Mouse (Mus musculus) C2C12 (cell line): ENCODE results near the gene Mpp3. TPM values are rescaled to one million over a fixed set of nuclear protein-coding genes. Genes with fewer than 3 reads are reported as not detected.
A peak's percentile ranks its signal among the peaks of the same experiment; 100 is the strongest.

Experiments
- H3K27me3 ChIP-seq: one replicate; pipeline ENCODE4 v1.6.1; 2011; ENCODE audit not compliant: control insufficient read depth, insufficient read depth, insufficient read length
- H3K36me3 ChIP-seq: one replicate; pipeline ENCODE4 v1.6.1; 2011; ENCODE audit not compliant: control insufficient read depth, insufficient read depth
- H3K4me3 ChIP-seq: one replicate; pipeline ENCODE4 v1.5.1; 2011; ENCODE audit warnings: mild to moderate bottlenecking, control low read depth; ENCODE audit not compliant: poor library complexity, insufficient read depth, severe bottlenecking
- H3K79me2 ChIP-seq: one replicate; pipeline ENCODE4 v1.6.1; 2011; ENCODE audit not compliant: control insufficient read depth, insufficient read depth
- H3K79me3 ChIP-seq: one replicate; pipeline ENCODE4 v1.6.1; 2011; ENCODE audit warnings: low read depth, control low read depth
- H3ac ChIP-seq: one replicate; pipeline ENCODE3; 2011; ENCODE audit warnings: low read depth; ENCODE audit not compliant: control insufficient read depth, insufficient read length
- CEBPB ChIP-seq: IDR thresholded peaks from one replicate; pipeline ENCODE4 v1.6.1; 2011; ENCODE audit warnings: low read depth, mild to moderate bottlenecking, control low read depth, moderate library complexity
- CTCF ChIP-seq: IDR thresholded peaks from one replicate; pipeline ENCODE4 v1.5.1; 2011; ENCODE audit not compliant: control insufficient read depth, insufficient read depth, insufficient read length
- FOSL1 ChIP-seq: IDR thresholded peaks from one replicate; pipeline ENCODE4 v1.8.0; 2011; ENCODE audit warnings: mild to moderate bottlenecking, low read length; ENCODE audit not compliant: poor library complexity, insufficient read depth, severe bottlenecking
- MAX ChIP-seq: IDR thresholded peaks from one replicate; pipeline ENCODE4 v1.6.1; 2011; ENCODE audit warnings: mild to moderate bottlenecking, control low read depth
- MYOD1 ChIP-seq: IDR thresholded peaks from one replicate; pipeline ENCODE4 v1.6.1; 2011; ENCODE audit warnings: low read depth; ENCODE audit not compliant: control insufficient read depth, insufficient read length
- MYOG ChIP-seq: IDR thresholded peaks from one replicate; pipeline ENCODE4 v1.6.1; 2011; ENCODE audit not compliant: control insufficient read depth, insufficient read length; ENCODE audit errors: extremely low read depth
- USF1 ChIP-seq: IDR thresholded peaks from one replicate; pipeline ENCODE4 v1.6.1; 2011; ENCODE audit warnings: low read depth, mild to moderate bottlenecking, control low read depth, moderate library complexity
- polyA plus RNA-seq: library from polyadenylated mRNA; unstranded; fragments of >200 nt; fragmentation: generic; extraction: Trizol; gene quantifications from one replicate; pipeline ENCODE4 v1.2.1, GENCODE M21; 2012; ENCODE audit warnings: missing spikeins

Gene Mpp3
- polyA plus RNA-seq, 1 experiment: 0.14 TPM

DNA sequence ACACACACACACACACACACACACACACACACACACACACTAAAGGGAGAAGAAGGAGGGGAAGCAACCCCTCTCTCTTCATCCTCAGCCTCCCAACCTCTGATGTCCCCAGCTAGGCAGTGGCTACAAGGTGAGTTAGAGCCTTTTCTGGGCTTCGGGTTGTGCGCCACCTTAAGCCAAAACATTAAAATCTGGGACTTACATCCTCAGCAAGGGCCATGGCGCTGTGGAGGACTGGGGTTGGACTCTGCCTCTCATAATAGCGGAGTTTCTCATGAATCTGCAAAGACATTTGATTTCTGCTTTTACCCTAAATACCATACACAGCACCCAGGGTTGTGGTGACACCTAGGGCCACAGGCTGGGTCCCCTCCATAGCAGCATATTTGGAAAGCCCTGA lies 3.4 kb downstream of the Mpp3 start:
- no peaks in the 10 kb centered on the region for H3K36me3 ChIP-seq
- peaks cover 21% of the 10 kb centered on the region for H3K27me3 ChIP-seq
- H3K4me3 ChIP-seq: no peak overlapping the region
- H3K79me3 ChIP-seq: no peaks in the 10 kb centered on the region
- no peaks in the 10 kb centered on the region for H3K79me2 ChIP-seq
- no peak overlapping the region for H3ac ChIP-seq
- no peak for TF ChIP-seq MYOD1
- no peak for TF ChIP-seq CEBPB
- TF ChIP-seq MYOG: no peak
- no peak for TF ChIP-seq CTCF
- TF ChIP-seq FOSL1: no peak
- TF ChIP-seq USF1: no peak
- no peak for TF ChIP-seq MAX

DNA sequence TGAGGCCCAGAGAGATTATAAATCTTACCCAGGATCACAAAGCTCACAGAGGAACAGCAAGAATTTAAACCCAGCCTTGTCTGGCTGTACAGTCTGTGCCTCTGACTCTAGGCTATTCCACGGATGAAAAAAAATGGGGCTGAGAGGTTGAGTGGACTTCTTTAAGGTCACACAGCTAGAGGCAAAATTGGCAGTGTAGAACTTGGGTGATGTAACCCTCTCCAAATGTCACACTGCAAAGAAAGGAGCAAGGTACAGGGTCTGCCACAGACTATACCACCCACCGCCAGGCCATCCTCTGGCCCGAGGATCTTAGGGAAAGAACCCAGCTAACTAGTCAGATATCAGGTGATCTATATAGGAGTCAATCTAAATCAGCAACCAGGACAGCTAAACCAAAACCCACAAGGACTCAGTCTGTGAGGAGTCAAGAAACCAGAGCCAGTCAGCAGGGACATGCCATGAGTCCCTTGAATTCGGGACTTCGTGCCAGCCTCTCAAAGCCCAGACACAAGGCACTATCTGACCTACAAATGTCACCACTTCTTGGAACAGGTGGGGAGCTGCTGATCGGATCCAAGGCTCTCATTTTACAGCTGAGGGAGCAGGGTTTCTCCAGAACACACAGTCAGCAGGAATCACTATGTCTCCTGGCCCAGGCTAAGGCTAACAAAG lies 4.0 kb downstream of the Mpp3 start:
- H3K79me2 ChIP-seq: no peaks in the 10 kb centered on the region
- no peaks in the 10 kb centered on the region for H3K36me3 ChIP-seq
- no peak overlapping the region for H3K4me3 ChIP-seq
- H3K79me3 ChIP-seq: no peaks in the 10 kb centered on the region
- H3K27me3 ChIP-seq: peaks cover 22% of the 10 kb centered on the region
- TF ChIP-seq FOSL1 (no peak), MYOG (no peak), CEBPB (no peak), CTCF (no peak), USF1 (no peak), MYOD1 (no peak), MAX (no peak)
- no peak overlapping the region for H3ac ChIP-seq

DNA sequence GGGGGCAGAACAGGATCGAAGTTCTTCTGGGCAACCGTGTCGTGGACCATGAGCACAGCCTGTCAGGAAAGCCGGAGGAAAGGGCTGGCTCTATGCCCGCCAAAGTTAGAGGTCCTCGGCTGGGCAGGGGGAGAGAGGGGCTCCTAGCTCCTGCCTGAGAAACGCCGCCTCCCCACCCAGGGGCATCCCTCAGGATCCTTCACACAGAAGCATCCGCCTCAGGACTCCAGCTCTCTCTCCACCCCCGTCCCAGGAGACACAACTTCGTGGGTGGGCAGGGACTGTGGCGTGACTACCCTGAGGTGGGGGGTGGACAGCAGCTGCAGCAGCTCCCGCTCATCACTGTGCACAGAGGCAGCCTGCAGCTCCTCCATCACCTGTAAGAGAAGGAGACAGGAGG lies 4.9 kb downstream of the Mpp3 start:
- Histone ChIP-seq H3K79me3 (no peaks in the 10 kb centered on the region), H3ac (no peak overlapping the region), H3K79me2 (no peaks in the 10 kb centered on the region), H3K4me3 (no peak overlapping the region), H3K36me3 (no peaks in the 10 kb centered on the region), H3K27me3 (peaks cover 26% of the 10 kb centered on the region)
- TF ChIP-seq MAX: no peak
- peak; percentile 15 for TF ChIP-seq MYOD1

DNA sequence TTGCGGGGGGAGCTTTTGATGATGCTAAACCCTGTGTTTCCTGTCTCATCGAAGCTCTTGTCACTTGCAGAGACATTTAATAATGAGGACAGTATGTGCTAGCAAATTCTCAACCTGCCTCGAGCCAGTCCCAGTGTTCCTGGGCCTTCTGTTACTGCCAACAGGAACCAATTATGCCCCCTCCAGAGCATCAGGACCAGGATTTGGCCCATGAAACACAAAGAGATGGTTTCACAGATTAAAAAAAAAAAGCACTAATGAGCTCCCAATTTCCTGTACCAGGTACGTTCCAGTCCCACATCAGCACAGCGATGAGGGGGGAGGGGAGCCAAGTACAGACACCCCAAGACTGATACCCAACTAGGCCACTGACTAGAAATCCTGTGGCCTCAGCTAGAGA lies 7.1 kb downstream of the Mpp3 start:
- H3K79me2 ChIP-seq: no peaks in the 10 kb centered on the region
- TF ChIP-seq CEBPB (no peak), MYOG (no peak), CTCF (no peak), USF1 (no peak), FOSL1 (no peak), MYOD1 (no peak), MAX (no peak)
- peaks cover 35% of the 10 kb centered on the region for H3K27me3 ChIP-seq
- H3K36me3 ChIP-seq: no peaks in the 10 kb centered on the region
- no peaks in the 10 kb centered on the region for H3K79me3 ChIP-seq
- H3ac ChIP-seq: no peak overlapping the region
- H3K4me3 ChIP-seq: no peak overlapping the region

DNA sequence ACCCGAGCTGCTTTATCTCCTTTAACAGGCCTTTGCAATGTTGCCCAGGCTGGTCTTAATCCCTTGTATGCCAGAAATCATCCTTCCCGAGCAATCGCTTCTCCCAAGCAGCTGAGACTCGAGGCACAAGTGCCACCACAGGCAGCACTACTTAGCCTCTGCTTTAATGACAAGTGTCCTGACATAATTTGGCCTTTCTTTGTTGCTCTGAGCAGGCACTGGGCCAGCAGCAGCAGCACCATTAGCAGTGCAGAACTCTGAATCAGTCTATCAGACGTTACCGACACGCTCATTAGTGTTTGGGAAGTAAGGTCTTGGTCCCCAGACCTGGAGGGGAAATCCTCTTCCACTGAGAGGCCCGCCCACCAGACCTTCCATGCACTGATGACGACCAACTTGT lies 8.5 kb downstream of the Mpp3 start:
- Histone ChIP-seq H3ac (no peak overlapping the region), H3K36me3 (no peaks in the 10 kb centered on the region), H3K79me2 (no peaks in the 10 kb centered on the region), H3K27me3 (peaks cover 40% of the 10 kb centered on the region), H3K4me3 (no peak overlapping the region), H3K79me3 (no peaks in the 10 kb centered on the region)
- TF ChIP-seq MAX: no peak
- TF ChIP-seq MYOD1: no peak
- TF ChIP-seq CTCF: no peak
- TF ChIP-seq MYOG: no peak
- TF ChIP-seq USF1: no peak
- no peak for TF ChIP-seq FOSL1
- no peak for TF ChIP-seq CEBPB

DNA sequence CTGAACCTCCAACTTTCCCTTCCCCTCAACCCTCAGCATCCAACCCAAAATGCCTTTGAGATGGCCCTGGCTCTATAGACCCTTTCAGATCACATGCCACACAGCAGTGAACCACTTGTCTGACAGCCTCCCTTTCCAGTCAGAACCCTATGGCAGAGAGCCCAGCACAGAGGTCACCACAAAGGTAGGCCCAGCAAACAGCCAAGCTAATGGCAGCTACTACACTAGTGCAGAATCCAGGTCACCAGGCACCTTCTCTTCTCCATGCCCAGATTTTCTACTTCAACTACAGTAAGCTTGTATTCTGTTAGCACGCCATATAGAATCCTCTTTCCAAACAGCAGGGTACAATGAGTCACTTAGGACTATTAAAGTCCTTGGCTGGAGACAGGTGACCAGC lies 12.1 kb downstream of the Mpp3 start:
- TF ChIP-seq CTCF: no peak
- no peak for TF ChIP-seq FOSL1
- no peak for TF ChIP-seq MAX
- no peak for TF ChIP-seq MYOG
- no peak for TF ChIP-seq MYOD1
- TF ChIP-seq USF1: no peak
- TF ChIP-seq CEBPB: no peak
- no peaks in the 10 kb centered on the region for H3K79me2 ChIP-seq
- H3K36me3 ChIP-seq: no peaks in the 10 kb centered on the region
- no peaks in the 10 kb centered on the region for H3K79me3 ChIP-seq
- H3ac ChIP-seq: no peak overlapping the region
- H3K4me3 ChIP-seq: no peak overlapping the region
- H3K27me3 ChIP-seq: peaks cover 53% of the 10 kb centered on the region

DNA sequence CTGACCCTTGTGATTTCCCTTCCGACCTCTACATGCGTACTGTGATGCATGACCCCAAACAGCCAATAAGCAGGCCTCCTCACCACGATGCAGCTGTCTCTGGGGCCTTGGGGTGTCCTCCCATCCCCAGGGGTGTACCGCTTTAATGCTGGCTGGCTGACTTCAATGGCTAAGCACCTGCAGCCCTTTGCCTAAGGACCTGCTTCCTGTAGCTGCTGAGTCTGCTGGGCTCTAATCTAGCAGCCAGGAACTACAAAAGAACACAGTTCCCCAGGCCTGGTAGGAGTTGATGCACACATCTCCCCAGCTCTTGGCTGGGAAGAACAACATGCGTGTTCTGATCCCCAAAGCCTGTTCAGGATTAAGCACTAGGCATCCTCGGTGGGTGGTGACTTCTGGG lies 12.8 kb downstream of the Mpp3 start:
- no peak for TF ChIP-seq USF1
- no peak for TF ChIP-seq FOSL1
- TF ChIP-seq CEBPB: no peak
- TF ChIP-seq MYOG: no peak
- TF ChIP-seq MYOD1: no peak
- no peak for TF ChIP-seq MAX
- TF ChIP-seq CTCF: no peak
- peaks cover 51% of the 10 kb centered on the region for H3K27me3 ChIP-seq
- no peaks in the 10 kb centered on the region for H3K79me2 ChIP-seq
- H3K36me3 ChIP-seq: no peaks in the 10 kb centered on the region
- no peak overlapping the region for H3ac ChIP-seq
- H3K4me3 ChIP-seq: no peak overlapping the region
- H3K79me3 ChIP-seq: no peaks in the 10 kb centered on the region
